Mouse (Mus musculus) neutrophil, adult 5-6 weeks (primary cell): ENCODE measurements at regions not wholly inside any gene's neighbourhood (a gene's known extent, or its start where the extent isn't known, plus 50 kb on each side); places are given as distances from the start of the nearest gene placed in this dataset.

Source experiments
- ATAC-seq: fragments of 151-379, 151-347 bp; 2 replicates; pipeline ENCODE4 v1.8.0; 2017; ENCODE audit warnings: mild to moderate bottlenecking, moderate TSS enrichment; ENCODE audit not compliant: insufficient number of reproducible peaks, poor library complexity, low FRiP score, severe bottlenecking; ENCODE audit errors: extremely low read depth

- no peak for ATAC-seq
Observed at GRCm38 (mm10) chr10:119001895-119002294, 131.9 kb upstream of the Dyrk2 start.

GRCm38 (mm10) chr10:119001000-119001780, 131.2 kb upstream of the Dyrk2 start:
- no peak for ATAC-seq

GRCm38 (mm10) chr10:118998966-118999365, 129.0 kb upstream of the Dyrk2 start:
- no peak for ATAC-seq

DNA sequence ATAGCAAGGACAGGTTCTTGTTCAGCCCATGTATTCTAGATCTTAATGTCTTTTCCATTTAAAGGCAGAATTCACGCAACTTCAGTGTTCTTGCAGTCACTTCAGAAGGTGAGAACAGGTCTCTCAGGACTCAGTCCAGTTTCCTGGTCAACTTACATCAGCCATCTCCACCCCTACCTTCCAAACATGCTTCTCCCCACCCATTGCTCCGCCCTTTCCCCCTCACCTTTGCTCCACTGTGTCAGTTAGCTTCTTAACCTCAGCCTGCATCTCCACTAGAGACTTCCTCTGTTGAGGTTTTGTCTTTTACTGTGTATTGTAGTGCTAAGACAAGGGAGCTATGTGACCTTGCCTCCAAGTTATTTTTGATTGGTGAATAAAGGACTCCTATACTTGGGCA, 127.0 kb upstream of the Dyrk2 start:
- ATAC-seq: no peak

DNA sequence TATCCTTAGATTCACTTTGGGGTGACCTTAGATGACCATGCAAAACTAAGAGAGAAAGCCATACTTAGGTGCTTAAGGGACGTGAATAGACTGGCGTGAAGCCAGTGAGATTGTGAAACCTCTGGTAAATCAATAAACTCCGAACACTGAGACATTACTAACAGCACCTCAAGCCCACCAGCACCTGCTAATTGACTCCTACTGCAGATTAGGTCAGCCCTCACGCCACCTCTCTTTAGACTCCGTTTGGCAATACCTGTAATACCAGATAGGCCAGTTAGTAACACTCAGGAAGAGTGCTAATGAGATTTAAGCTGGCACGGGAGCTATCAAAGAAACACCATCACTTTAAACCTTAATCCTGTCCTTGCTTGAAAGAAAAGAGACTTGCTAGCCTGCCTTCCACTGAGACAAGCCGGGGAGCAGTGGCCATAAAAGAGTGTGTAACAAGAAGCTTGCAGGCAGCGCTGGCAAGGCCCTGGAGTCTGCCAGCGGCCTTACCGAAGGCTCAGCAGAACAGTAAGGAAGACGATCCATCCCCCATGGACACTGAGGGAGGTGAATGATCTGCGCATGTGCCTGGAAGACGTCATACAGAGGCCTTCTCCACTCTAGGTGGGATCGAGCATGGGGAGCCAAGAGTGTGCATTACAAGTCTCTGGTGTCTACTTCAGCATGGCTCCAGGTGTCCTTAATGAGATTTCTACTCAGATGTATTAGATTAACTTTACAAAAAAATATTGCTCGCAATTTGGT, 124.0 kb upstream of the Dyrk2 start:
- ATAC-seq: no peak

- no peak for ATAC-seq
Observed at GRCm38 (mm10) chr10:118991213-118991612, 121.2 kb upstream of the Dyrk2 start.

- no peak for ATAC-seq
Observed at GRCm38 (mm10) chr10:118990500-118990899, 120.5 kb upstream of the Dyrk2 start.

GRCm38 (mm10) chr10:118989812-118990211, 119.8 kb upstream of the Dyrk2 start:
- ATAC-seq: no peak

GRCm38 (mm10) chr10:118988249-118988648, 118.2 kb upstream of the Dyrk2 start:
- no peak for ATAC-seq

DNA sequence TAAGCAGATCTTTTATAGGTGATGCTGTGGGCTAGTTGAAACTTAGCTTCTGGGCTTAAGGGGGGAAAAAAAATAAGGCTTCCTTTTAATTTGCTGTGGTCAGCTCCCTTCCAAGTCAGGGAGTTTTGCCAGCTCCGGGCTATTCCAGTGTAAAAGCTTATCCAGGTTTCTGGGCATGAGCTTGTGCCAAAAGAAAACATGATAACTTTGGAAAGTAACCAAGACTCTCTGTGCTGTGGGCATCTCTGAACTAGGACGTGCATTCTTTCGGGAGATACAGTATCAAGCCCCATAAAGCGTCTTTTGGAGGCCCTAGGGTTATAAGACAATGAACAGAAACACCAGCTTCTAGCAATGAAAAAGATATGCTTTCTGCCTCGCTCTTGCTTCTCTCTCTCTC, 114.6 kb upstream of the Dyrk2 start:
- ATAC-seq: no peak

- no peak for ATAC-seq
Observed at GRCm38 (mm10) chr10:118981446-118981845, 111.4 kb upstream of the Dyrk2 start.

GRCm38 (mm10) chr10:118979339-118979738, 109.3 kb upstream of the Dyrk2 start:
- no peak for ATAC-seq

DNA sequence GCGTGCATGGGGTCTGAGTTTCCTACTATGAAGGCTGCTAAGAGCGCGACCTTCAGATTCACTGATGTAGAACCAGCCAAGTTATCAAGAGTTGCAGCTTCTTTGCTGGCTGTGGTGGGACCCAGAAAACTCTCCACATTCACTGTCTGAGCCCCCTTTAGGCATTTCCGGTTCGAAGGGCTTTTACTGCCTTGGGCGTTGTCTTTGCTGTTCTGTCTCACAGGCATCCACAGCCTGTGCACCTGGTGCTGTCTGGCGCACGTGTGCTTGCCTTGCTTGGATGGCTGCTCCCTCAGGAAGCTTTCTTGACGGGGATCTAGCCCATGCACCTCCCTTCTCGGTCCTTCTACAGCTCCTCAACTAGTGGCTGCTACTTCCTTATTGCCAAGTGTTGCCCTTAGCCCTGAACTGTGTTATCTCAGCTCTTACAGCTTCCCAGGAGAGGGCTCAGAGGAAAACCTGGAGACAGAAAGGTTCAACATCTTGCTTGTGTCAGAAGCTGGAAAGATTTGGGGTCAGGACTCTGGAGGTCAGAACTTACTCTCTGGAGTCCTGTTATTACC, 108.3 kb upstream of the Dyrk2 start:
- 0 out of 2 replicates have a peak, but pooled peaks have one; percentile 9 for ATAC-seq

DNA sequence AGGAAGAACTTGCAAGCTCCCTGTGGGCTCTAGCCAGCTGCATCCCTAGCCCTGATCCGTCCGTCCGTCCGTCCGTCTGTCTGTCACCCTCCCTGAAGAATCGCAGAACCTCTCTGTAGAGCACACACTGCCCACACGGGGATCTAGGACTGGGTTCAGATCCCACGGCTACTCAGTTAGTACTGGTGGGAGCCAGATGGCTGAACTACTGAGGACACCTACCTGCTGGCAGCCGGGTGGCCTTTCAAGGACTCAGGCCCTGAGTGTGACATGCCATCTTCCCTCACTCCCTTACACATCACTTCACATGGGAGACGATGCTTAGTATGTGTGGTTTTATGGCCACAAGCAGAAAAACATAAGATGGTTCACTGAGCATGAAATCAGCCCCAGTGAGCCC, 106.4 kb upstream of the Dyrk2 start:
- peak; percentile 33; the same call in 1 of the 2 replicates for ATAC-seq

- no peak for ATAC-seq
Observed at GRCm38 (mm10) chr10:118975772-118976171, 105.8 kb upstream of the Dyrk2 start.

DNA sequence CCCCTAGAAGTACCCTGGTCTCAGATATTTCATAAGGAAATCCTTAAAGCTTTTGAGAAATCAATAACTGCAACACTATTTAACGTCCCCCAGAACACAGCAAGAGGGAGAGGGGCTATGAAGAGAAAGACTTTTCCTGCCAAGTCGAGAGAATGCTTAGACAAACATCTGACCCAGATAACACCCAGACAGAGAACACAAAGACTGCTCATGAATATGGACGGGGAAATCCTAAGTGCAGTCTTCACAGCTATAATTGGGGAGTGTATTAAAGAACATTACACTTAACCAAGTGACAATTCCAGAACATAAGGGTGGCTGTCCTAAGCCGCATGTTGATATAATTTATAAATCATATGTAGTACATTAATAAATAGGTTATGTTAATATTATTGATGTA, 103.3 kb upstream of the Dyrk2 start:
- no peak for ATAC-seq

DNA sequence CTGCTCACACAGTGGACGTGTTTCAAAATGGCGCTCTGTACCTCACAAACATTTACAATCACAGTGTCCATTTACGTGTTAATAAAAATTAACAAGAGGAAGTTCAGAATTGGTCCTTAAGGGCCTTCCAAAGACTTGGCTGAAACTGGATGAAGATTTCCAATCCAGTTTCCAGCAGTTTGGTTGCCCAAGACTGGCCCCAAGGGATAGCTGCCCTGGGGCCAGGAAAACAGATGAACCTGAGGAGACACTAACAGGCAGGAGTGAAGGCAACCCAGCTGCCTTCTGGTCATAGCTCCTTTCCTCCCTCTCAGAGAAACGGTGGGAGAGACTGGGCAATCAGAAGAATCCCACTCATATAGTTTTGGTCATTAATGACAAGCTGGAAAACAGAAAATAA, 102.6 kb upstream of the Dyrk2 start:
- no peak for ATAC-seq

DNA sequence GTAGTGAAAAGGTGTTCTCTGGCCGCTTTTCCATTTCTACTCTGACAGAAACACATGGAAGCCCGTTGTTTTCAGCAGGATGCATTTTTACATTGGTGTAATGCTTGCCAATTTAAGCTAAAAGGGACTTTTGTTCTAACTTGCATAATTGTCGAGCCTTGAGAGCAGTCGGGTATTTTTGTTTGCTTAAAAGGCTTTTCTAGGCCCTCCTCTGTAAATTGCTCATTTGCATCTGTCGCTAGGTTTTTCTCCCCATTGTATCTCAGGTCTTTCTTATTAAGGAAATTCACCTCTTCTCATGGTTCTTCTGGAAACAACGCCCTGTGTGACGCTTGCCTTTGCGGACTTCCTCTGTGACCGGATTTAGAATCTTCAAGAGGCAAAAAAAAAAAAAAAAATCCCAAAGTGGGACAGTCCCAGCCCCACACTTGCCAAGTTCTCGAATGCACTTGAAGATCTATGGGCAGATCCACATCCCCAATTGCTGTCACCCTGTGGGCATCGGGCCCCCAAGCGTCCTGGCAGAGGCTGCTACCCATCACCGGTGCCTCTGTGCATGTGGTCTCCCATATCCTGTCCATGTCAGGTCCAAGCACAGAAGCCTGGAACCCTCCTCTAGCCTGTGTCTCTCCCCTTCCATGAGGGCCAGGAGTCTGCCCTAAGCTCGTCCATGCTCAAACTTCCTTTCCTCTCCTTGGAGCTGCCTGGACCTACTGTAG, 100.6 kb upstream of the Dyrk2 start:
- no peak for ATAC-seq

GRCm38 (mm10) chr10:118961713-118962181, 91.7 kb upstream of the Dyrk2 start:
- ATAC-seq: no peak
